Mouse (Mus musculus): ENCODE data around the gene Kank1.

Gene Kank1

GRCm38 (mm10) chr19:25315458-25315889 lies 78.7 kb downstream of the Kank1 start:
- DNase-seq, result peak in 1 of 2 experiments; percentile 19

GRCm38 (mm10) chr19:25315993-25316392 lies 79.2 kb downstream of the Kank1 start:
- DNase-seq, result no peak

DNA sequence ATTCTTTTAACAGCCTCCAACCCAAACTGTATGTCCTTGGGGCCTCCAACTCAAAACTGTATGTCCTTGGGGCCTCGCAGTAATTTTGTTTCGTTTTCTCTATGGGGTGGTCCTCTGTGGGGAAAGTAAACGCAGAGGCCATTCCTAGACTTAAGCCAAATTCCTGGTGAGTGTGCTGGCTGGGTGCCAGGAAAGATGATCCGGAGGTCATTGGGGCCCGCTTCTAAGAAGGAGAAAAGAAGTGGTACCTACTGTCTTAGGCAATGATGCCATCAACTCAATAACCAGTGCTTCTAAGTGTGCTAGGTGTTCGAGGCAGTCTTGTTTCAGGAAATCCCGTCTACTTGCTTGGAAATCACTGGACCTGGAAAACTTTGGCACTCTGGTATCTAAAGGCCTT lies 87.5 kb downstream of the Kank1 start:
- peak in 1 of 2 experiments; percentile 63 for DNase-seq

DNA sequence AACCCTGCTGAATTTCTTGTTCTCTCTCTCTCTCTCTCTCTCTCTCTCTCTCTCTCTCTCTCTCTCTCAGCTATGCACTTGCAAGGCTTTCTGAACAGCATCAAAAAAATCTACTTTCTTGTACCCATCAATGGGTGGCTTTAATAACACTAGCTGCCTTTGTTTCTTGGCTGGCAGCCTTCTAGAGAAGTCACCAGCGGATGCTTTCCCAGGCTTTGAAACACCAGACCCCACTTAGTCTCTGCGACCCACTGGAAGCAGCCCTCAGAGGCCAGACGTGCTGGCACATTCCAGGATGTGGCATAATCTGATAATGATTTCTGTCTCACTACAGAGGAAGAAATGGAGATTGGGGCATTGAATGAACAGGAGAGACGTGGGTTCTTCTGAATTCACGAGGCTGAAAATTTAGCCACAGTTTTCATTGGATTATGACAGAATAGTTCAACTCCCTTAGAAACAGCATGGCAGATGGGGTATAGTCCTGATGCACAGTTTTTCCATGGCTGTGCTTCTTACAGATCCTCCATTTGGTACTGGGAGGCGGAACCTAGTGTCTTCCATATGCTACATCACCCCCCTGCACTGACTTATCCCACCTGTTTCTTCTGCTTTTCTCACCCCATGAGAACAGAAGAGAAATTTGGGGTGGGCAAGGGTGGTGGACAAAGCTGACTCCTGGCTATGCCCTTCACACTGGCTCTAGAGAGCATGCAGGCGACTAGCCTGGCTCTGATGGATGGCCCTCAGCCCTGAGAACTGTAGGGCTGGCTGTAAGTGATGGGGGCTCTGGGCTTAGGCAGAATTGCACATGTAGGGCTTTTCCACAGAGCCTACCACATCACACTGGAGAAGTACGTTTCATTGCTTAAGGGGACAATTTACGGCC lies 88.6 kb downstream of the Kank1 start:
- DNase-seq, result no peak

- no peak for DNase-seq
Measured at GRCm38 (mm10) chr19:25326002-25326300, 89.2 kb downstream of the Kank1 start.

GRCm38 (mm10) chr19:25327633-25328032 lies 90.9 kb downstream of the Kank1 start:
- DNase-seq, result no peak

DNA sequence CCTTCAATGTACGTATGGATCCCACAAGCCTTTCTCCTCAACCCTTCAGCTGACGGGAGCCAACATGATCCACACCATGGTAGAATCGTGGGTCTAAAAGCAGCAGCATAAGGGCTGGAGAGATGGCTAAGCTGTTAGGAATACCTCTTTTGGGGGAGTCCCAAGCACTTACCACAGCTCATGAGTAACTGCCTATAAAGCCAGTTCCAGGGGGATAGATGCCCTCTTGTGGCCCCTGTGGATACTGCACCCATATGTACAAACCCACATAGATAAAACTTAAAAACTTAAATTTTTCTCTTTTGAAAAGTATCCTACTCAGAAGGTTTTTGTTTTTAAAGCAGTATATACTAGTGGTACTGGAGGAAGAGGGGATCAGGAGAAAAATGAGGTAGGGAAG lies 97.6 kb downstream of the Kank1 start:
- peak; percentile 58 to 74 for DNase-seq

- DNase-seq, result no peak
Measured at GRCm38 (mm10) chr19:25336731-25337130, 100.0 kb downstream of the Kank1 start.

DNA sequence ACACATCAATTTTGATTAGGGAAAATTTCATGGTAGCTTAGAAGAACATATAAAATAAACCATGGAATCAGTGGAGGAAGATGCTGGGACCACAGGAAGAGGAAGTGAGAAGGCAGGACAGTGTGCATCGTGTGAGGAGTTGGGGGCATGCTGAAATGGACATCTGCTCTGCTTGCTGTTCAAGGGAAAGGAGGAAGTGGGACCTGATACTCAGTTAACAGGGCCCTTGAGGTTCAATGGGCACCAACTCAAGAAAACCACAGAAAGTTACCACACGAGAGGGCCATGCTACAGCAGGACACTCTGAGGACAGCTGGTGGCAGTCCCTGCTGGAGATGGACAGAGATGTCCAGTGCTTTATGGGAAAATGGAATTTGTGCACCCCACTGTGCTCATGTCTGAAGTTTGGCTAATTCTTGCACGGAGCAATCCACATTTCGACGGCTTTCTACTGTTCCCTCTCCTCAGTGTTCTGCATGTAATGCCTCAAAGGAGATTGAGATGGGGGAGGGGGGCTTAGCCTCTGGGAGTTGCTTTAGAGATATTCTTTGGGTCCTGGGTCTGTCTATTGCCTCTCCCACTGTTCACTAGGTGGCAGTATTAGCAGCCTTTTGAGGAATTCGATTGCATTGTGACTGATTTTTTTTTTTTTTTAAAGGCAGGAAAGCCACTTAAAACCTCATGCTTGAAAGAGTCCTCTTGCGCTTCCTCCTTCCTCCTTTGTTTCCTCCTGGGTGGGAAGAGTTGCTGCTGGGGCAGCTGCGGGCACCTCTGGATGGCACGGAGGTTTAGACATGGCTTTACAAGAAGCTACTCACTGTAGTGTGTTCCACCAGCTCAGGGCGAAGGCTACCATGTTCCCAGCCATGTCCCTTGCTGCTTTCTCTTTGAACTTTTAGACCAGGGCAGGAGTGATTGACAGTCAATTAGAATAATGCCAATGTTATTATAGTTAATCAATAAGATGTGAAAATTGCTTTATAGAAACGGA lies 104.2 kb downstream of the Kank1 start:
- peak; percentile 45 to 49 for DNase-seq

DNA sequence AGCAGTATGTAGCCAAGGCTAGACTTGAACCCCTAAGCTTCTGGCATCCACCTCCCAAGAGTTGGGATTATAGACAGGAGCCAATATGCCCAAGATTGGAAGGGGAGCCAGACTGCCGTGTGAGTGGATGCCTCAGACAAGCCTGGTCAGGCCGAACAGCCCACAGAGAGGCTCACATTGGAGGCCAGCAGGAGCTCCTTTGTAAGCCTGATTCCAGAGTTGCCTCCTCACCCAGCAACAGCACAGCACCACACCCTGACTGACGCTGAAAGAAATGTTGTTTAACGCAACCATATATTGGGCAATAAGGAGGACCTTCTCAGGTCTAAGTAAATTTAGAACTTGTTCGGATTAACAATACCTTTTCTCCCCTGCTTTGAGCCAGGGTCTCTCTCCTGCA lies 105.3 kb downstream of the Kank1 start:
- DNase-seq, result no peak

DNA sequence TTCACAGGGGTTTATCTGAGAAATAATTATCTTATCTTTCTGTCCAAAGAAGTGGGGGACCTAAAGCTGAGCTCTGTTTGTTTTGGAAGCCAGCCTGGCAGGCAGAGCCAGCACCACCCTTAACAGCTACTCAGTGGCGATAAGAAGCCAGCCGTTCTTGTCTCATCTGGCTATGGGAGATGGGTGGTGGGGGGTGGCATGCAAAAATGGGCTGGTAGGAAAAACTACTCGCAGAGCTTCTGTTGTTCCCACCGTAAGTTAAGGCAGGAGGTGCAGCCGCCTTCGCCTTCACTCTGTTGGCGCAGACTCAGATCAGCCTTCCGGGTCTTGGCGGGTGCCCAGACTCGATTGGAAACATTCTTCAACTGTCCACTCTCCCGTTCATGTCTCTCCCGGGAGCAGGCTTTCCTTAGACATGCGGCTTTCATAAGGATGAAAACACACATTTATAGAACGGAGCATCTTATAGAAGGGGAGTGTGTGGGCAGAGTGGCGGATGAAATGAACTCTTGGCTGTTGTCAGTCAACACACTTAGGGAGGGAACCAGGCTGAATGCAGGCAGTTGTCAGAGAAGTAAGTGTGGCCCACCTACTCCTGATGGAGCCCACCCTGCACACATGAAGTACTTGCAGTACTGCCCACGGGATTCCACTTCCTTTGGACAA lies 107.0 kb downstream of the Kank1 start:
- DNase-seq, result peak in 1 of 2 experiments; percentile 54

- DNase-seq, result peak in 1 of 2 experiments; percentile 12
Measured at GRCm38 (mm10) chr19:25344371-25344770, 107.6 kb downstream of the Kank1 start.

DNA sequence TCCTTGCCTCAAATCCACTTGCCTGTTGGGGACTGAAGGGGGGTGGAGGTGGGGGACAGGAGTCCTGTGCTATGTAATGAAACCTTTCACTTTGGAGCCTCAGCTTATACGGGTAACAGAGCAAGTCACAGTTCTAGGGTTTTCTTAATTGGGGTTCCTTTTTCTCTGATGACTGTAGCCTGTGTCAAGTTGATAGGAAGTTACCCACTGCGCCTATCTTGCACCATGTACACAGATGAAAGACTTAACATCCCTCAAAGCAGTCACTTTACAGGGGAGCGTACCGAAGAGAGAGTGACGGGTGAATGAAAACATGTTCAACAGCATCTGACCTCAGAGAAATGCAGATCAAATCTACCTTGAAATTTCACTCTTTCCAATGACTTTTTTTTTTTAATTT lies 109.2 kb downstream of the Kank1 start:
- DNase-seq, result no peak

- no peak for DNase-seq
Measured at GRCm38 (mm10) chr19:25347515-25347914, 110.7 kb downstream of the Kank1 start.

- no peak for DNase-seq
Measured at GRCm38 (mm10) chr19:25351257-25351955, 114.6 kb downstream of the Kank1 start.

- no peak for DNase-seq
Measured at GRCm38 (mm10) chr19:25357094-25357493, 120.3 kb downstream of the Kank1 start.

GRCm38 (mm10) chr19:25358486-25359120 lies 121.8 kb downstream of the Kank1 start:
- DNase-seq, result peak in 1 of 2 experiments; percentile 21

GRCm38 (mm10) chr19:25360571-25361029 lies 123.8 kb downstream of the Kank1 start:
- no peak for DNase-seq

GRCm38 (mm10) chr19:25361956-25362355 lies 125.2 kb downstream of the Kank1 start:
- DNase-seq, result no peak

DNA sequence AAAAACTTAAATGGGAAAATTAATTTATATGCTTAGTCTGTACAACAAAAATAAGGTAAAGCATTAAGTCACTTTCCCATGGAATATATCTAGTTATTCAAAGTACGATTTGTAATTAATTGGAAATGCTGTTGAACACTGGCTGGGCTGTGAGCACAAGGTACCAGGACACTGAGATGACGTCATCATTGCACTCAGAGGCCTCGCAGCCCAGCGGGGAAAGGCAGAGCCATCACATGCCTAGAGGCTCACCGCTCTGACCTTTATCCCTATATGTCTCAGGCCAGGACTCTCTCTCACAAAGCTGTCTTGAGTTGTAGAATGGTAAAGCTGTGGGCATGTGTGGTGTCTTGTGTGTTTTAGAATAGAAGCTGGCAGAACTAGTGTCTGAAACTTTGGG lies 128.9 kb downstream of the Kank1 start:
- no peak for DNase-seq

- DNase-seq, result no peak
Measured at GRCm38 (mm10) chr19:25366620-25367019, 129.8 kb downstream of the Kank1 start.

- no peak for DNase-seq
Measured at GRCm38 (mm10) chr19:25370428-25370827, 133.7 kb downstream of the Kank1 start.
